Mouse (Mus musculus): Measurements from ENCODE around the gene Olfr279.

DNA sequence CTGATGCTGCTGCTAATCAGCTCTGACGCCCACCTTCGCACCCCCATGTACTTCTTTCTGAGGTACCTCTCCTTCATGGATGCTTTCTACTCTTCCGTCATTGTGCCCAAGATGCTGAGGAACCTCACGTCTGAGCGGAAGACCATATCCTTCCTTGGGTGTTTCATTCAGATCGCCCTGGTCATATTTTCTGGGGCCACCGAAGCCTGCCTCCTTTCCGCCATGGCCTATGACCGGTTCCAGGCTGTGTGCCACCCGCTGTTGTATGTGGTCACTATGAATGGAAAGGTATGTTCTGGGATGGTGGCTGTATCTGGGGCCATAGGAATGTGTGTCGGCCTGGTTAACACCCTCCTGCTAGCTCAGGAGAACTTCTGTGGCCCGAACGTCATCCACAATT, 20.7 kb upstream of the Olfr279 start:
- TF ChIP-seq TAL1 (IDR thresholded peaks at IDR 0.05; ENCODE audit: low read length) (no peak), GATA1 (IDR thresholded peaks at IDR 0.05; ENCODE audit: low read length) (no peak)
